Mouse (Mus musculus) right cerebral cortex, adult 2 months (tissue): ENCODE data around the gene Ppil6.

ENCODE experiments used
- DNase-seq, 2 experiments: peaks; one replicate each; pipeline ENCODE4 v3.0.0; 2021 to 2022; ENCODE audit warnings: low spot score in 2 of 2

The Ppil6 gene

DNA sequence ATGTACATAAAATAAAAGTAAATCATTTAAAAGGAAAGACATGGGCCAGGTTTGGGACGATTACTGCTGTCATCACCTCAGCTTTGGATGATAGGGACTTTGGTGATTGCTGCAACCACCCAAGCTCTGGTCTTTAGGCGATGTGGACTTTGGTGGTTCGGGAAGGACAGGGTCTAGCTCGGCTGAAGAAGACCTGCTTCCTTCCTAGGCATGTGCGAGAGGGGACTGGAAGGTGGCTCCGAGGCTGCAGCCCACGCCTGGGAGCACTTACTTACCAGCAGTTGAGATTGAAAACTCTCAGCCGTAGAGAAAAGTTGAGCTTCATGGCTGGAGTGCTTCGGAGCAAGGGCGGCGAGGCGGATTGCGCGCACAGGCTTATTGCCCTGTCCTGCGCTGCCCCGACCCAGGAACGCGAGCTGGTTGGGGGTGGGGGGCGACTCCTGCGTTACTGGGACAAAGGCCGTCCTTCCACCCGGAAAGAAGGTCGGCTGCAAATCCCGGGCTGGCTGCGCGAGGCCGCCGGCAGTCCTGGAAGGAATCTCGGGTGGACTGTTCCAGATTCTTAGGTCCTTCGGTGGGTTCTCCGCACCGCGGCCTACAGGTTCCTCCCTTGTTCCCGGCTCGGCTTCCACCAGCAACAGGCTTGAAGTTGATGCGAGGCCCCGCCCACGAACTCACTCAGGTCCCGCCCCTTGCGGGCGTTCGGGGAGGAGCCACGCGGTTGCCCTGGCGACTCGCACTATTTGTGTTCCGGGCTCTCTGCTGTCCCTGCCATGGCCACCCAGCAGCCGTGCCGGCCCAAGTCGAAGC is at the start of gene Ppil6, which contains the start of gene Smpd2:
TSS of gene Ppil6 (plus strand) at position 732 of the 810 bp plus-strand sequence.
TSS of gene Smpd2 (minus strand) at position 662 of the 810 bp plus-strand sequence.
- DNase-seq: peak; percentile 94 to 95

DNA sequence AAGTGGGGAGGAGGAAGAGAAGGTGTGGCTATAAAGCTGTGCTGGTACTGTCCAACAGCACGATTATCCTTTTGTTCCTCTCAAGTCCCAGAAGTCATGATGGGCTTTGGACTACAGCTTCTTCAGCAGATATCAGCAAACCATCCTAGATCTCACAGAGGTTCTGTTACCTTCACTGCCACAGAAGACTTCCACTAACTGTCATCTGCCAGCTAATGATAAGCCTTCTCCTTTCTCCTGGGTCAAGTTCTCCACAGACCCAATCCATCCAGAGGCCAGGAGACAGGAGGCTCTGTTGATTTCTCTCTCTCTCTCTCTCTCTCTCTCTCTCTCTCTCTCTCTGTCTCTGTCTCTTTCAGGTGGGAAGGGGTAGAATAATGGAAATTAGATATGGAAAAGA is 42.0 kb upstream of the Ppil6 start:
- DNase-seq: no peak

DNA sequence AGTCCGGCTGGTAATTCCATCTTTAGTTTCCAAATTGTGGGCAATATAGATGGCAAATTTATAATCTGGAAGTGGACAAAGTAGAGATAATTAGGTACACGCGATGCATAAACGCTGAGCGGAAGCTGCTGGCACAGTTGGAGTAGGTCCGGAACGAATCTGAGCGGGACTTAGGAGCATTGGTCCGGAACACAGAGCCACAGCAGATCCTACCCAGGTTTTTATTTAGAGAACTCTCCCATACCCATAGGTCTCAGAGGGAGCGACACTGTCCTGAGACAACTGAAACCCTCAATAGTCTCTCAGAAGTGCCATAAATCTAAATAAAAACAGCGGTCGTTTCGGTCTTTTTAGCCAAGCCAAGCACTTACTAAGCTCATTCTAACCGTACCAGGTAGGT is 40.6 kb upstream of the Ppil6 start:
- DNase-seq: peak in 1 of 2 experiments; percentile 37

DNA sequence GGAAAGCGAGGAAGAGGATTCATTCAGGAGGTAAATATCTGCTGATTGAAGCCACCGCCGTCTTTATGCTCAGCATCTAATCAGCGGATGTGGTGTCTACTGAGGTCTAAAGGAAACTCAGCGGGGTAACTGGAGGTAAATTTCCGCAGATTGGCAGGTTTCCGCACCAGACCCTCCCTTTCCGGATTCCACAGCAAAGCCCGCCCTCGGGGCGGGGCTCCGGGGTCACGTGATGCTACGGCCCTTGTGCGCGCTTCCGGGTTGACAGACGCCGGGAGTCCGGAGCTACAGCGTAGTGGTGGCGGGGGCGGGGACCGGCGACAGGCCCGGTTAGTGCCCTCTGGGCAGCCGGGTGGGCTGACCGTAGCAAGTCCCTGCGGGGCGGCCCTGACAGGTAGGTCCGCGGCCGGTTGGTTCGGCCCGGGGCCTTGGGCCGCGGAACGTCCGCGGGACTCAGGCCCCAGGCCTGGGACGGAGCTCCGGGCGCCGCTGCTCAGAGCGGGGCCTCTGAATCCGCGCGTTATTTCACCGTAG is 40.0 kb upstream of the Ppil6 start, which contains the start of gene Zbtb24:
TSS of gene Zbtb24 (plus strand) at position 247 of the 534 bp plus-strand sequence.
- DNase-seq: peak; percentile 93 to 94

DNA sequence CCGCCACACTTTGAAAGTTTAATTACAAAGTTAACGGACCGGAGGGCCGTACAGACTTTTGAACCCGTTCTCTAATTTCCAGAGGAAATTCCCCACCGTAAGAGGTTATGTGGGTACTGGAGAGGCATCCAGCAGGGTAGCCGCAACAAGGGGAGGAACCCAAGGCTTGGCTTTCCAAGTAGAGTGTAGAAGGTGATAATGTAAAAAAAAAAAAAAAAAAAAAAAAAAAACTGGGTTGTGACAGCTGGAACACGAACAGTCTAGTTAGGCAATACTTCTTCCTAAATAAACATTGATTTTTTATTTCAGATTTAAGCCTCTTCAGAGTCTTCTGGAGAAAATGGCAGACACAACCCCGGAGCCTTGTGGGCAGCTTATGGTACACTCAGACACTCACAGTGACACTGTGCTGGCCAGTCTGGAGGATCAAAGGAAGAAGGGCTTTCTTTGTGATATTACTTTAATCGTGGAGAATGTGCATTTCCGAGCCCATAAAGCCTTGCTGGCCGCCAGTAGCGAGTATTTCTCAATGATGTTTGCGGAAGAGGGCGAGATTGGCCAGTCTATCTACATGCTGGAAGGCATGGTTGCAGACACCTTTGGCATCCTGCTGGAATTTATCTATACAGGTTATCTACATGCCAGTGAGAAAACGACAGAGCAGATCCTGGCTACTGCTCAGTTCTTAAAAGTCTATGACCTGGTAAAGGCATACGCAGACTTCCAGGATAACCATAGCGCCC is 39.3 kb upstream of the Ppil6 start:
- no peak for DNase-seq

DNA sequence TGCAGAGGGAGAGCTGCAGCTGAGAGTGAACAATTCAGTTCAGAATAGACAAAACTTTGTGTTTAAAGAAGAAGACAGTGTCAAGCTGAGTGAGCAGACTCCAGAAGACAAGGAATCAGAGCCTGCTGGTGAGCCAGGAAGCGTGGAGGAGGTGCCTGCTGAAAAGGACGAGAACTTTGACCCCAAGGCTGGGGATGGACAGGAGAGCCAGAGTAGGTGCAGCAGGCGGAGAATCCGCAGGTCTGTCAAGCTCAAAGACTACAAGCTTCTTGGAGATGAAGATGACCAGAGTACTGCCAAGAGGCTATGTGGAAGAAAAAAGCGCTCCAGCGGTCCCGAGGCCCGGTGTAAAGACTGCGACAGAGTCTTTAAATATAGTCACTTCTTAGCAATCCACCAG is 38.6 kb upstream of the Ppil6 start:
- no peak for DNase-seq

DNA sequence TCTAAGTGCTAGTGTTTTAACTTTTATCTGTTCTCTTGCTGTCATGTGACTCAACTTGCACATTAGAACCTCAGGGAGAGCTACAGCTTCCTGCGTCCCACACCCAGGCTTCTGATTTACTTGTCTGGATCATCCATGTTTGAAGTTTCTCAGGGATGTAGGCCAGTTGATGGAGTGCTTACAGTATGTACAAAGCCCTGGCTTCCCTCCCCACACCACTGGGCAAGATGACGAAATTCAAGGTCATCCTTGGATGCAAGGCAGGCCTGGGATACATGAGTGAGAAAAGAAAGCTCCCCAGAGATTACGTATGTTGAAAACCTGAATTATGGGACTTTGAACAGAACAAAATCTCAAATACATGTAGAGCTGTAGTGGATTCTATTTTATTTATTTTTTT is 37.4 kb upstream of the Ppil6 start:
- no peak for DNase-seq

DNA sequence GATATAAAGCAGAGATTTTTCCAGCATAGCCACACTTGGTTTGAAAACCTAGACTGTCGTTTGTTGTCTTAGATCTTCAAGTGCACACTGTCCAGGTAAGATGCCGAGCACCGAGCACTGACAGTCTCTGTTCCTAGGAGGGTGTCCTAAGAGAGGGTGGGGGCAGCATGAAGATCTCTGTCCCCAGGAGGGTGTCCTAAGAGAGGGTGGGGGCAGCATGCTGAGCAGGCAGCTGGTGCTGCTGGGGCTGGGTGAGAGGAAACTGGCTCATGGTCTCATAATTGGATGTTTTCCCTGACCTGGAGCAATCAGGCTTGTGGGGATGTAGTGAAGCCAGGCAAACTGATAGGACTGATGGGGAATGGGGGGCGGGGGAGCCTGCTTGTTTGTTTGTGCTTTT is 30.2 kb upstream of the Ppil6 start:
- no peak for DNase-seq

DNA sequence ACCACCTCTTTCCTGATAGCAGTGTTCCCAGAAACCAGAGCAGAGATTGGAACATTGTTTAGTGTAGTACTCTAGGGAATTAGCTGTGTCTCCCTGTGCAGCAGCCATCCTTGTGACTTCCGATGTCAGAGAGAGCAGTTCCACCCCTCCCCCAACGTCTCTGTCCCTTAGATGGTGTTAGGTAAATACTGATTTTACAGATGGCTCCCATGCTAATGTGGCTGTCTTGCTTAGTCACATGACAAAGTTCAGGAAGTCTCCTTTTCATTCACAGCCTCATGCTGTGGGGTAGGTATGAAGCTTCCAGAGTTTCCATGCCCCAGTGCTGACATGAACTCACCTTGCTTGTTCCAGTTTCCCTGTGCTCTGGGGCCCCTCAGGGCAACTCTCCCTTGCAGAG is 29.7 kb upstream of the Ppil6 start:
- DNase-seq: no peak

DNA sequence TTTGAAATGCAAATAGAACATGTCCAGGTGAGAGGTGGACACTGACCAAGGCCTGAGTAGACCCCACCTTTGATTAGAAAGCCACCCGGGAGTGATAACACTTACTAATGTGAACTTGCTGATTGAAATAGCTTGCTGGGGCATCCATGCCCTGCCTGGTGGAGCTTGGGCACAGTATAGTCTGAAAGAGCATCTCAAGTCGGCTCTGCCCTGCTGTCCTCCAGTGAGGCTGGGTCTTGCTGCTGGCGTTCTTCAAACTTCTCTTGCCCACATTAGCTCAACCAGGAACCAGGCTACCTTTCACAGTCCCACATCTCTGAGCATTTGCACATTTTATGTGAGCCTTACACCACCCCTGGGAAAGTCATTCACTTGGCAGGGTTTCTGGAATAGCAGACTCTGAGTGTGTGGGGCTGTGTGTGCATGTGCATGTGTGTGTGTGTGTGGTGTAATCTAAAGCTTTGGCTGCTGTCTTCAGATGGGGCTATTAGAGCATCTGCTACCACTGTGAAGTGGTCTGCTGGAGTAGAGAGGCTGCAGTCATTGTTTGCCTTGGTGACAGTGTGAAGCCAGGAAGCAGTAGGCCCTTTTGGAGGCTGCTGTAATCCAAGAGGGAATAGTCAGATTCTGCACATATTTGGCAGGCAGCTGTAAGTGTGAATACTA is 29.0 kb upstream of the Ppil6 start:
- DNase-seq: no peak

DNA sequence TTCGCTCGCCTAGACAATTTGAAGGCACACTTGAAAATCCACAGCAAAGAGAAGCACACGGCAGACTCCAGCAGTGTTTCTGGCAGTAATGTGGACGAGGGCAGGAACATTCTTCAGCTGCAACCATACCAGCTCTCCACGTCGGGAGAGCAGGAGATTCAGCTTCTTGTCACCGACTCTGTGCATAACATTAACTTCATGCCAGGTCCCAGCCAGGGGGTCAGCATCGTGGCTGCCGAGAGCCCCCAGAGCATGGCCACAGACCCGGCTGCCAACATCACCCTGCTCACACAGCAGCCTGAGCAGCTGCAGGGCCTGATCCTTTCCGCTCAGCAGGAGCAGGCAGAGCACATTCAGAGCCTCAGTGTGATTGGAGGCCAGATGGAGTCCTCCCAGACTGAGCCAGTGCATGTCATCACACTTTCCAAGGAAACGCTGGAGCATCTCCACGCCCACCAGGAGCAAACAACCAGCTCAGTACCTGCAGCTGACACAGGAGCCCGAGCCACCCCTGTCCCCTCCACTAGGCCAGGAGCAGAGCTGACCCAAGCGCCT is 25.8 kb upstream of the Ppil6 start:
- DNase-seq: no peak

DNA sequence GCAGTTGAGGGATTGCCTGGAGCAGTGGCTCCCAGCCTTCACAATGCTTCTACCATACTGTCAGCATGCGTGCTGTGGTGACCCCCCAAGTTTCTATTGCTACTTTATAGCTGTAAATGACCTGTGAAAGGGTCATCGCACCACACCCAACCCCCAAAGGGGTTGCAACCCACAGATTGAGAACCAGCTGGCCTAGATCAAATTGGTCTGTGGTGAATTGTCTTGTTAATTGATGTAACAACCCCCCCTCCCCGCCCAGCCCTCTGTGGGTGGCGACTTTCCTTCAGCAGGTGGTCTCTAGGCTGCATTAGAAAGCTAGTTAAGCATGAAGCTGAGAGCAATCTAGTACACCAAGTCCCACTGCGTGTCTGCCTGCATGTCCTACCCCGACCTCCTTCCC is 22.9 kb upstream of the Ppil6 start:
- DNase-seq: no peak

DNA sequence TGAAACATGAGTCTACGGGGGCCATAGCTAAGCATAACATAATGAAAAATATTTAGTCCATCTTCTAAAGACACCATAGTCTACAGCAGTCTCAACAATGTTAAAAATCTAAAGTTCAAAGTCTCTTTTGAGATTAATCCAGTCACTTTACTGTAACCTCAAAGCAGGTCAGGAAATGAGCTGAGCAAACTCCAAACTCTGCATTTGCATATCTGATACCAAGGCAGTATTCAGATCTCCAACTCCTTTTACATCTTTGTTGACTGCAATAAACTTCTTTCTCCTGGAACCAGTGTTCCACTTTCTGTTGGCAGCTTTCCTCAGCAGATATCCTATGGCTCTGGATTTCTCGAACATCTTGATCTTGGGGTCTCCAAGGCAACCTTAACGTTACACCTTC is 19.5 kb upstream of the Ppil6 start:
- DNase-seq: no peak

DNA sequence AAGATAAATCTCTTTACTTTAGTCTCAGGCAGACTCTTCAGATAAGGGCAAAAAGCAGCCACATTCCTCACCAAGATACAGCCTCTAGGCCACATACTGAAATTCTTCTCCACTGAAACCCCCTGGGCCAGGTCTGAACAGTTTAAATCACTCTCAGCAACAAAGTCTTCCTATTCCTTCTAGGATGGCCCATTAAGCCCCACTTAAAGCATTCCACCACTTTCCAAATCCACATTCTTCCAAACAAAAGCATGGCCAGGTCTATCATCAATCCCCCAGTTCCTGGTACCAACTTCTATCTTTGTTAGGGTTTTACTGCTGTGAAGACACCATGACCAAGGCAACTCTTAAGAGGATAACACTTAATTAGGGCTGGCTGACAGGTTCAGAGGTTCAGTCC is 17.7 kb upstream of the Ppil6 start:
- no peak for DNase-seq

DNA sequence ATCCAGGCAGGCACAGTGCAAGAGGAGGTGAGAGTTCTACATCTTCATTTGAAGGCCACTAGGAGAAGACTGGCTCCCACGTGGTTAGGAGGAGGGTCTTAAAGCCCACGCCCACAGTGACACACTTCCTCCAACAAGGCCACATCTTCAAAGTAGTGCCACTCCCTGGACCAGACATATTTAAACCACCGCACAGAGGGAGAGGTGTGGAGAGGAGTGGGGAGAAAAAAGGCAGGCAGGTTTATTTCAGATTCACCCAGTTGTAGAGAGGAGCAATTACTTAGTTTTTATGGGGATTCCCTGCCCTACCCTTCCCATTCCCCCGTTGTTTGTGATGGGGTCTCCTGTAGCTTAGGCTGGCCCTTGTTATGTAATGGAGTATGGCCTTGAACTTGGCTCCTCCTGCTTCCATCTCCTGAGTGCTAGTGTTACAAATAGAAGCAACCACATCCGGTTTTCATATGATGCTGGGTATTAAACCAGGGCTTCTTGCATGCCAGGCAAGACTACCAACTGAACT is 17.2 kb upstream of the Ppil6 start:
- no peak for DNase-seq

DNA sequence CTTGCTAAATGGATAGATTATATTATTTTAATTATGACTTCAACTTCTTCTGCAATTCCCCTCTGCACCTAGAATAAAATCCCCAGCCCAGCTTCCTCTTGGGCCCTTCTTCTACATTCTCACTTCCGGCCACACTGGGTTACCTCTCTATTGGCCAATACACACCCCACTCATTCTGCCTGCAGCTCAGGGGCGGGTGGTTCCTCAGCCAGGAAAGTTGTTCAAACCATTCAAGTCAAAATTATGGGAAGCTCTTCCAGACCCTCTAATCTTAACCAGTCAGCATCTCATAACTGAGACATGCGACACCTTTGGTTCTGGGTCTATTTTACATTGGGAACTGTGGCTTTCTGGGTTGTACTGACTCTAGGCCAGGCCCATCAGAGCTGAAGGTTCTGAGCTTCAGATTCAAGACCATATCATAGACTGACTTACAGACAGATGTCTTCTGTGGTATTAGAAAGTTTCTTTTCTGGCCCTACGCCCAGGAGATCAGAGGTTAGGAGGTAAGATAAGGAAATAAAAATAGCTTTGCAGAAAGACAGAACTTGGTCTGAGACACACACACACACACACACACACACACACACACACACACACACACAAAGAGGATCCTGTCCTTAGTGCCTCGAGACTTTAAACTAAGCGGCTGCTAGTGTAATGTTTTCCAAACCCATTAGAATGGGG is 16.3 kb upstream of the Ppil6 start:
- DNase-seq: no peak

DNA sequence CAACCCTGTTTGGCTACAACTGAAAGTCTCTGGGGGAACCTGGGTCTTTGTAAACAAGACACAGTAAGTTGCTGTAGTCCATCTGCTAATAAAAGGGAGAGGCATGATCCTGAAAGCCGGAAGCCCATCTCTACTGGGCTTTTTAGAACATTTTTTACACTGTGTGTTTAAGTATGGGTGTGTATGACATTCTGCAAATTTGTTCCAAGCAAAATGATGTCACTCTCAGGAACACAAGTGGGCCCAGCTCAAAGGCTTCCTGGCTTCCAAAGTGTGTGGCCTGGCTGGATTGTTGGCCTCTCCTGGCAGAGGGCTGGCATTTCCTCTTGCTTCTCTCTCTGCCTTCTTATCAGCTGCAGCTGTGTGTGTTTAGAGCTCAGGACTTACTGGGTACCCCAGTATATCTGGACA is 15.3 kb upstream of the Ppil6 start:
- DNase-seq: no peak

DNA sequence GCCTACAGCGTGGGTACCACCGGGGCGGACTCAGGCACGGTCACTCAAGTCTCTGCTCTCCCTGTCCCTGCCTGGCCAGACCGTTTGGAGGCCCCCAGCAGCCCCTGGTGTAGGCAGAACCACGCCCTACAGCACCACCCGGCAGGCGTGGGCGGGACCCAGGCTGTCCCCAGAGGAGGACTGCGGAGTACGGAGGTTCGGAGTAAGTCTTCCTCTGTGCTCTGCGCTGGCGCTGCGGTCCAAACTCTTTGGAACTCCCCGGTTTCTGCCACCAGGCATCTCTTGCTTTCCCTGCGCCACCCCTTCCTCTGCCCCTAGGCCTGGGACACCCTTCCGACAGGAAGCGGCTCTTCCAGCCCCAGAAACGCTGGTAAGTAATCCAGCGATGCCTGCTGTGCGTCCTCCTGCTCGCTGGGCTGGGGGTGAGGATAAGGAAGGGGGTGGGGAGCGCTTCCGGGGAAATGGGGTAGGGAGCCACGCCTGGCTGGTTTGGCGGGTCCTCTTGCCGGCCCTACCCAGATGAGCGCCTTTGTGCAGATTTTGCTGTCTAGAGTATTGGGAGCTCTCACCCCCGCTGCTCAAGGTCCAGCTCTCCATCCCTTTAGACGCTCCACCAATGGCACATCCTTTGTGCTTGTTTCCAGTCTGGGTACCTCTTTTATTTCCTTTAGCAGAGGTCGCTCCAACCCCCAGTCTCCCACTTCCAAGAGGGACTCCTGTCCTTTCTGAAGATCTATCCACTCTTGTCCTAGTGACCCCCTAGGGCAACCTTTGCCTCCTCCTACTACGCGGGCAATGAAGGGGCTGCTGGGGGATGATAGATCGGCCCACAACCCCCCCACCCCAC is 13.8 kb upstream of the Ppil6 start, which contains the start of gene Mical1:
TSS of gene Mical1 (plus strand) at position 144 of the 847 bp plus-strand sequence.
- peak; percentile 34 to 57 for DNase-seq

DNA sequence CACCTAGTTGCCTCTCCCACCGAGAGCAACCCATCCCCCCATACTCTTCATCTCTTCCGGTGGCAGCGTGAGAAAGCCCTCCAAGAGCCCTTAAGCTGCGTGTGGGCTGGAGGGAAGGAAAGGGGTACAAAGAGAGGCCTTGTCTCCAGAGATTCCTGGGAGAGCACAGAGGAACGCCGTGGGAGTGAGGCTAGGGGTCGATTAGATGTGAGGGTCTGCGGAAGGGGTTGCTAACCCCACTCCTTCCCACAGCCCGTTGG is 13.3 kb upstream of the Ppil6 start:
- DNase-seq: no peak
